Mouse (Mus musculus) myocyte (in vitro differentiated cells): ENCODE results near the gene Pde8a. TPM values are rescaled to one million over a fixed set of nuclear protein-coding genes. Genes with fewer than 3 reads are reported as not detected.

Experiments used
- H3K27me3 ChIP-seq: one replicate; pipeline ENCODE4 v1.6.1; 2011; ENCODE audit not compliant: control insufficient read depth, insufficient read depth, insufficient read length
- H3K36me3 ChIP-seq: one replicate; pipeline ENCODE4 v1.6.1; 2011; ENCODE audit not compliant: control insufficient read depth, insufficient read depth
- H3K4me2 ChIP-seq: one replicate; pipeline ENCODE4 v1.6.1; 2011; ENCODE audit warnings: low read depth, control low read depth
- H3K4me3 ChIP-seq: one replicate; pipeline ENCODE4 v1.5.1; 2011; ENCODE audit warnings: mild to moderate bottlenecking, control low read depth, moderate library complexity
- H3K79me2 ChIP-seq: one replicate; pipeline ENCODE4 v1.6.1; 2011; ENCODE audit not compliant: control insufficient read depth, insufficient read depth
- H3ac ChIP-seq: one replicate; pipeline ENCODE4 v1.6.1; 2011; ENCODE audit not compliant: control insufficient read depth, insufficient read length
- CEBPB ChIP-seq: IDR thresholded peaks from 2 replicates; pipeline ENCODE4 v1.6.1; 2011; ENCODE audit warnings: mild to moderate bottlenecking, moderate library complexity; ENCODE audit not compliant: poor library complexity, insufficient read depth, severe bottlenecking
- E2F4 ChIP-seq: IDR thresholded peaks from one replicate; pipeline ENCODE4 v1.6.1; 2011; ENCODE audit warnings: mild to moderate bottlenecking, control low read depth, moderate library complexity; ENCODE audit not compliant: insufficient read depth
- MAX ChIP-seq: IDR thresholded peaks from one replicate; pipeline ENCODE4 v1.6.1; 2011; ENCODE audit warnings: low read depth, mild to moderate bottlenecking, control low read depth
- MYOD1 ChIP-seq, 3 experiments: IDR thresholded peaks; one replicate each; pipeline ENCODE4 v1.6.1; 2011; ENCODE audit warnings: control low read depth in 2 of 3, low read depth in 2 of 3, mild to moderate bottlenecking in 2 of 3, moderate library complexity in 1 of 3; ENCODE audit not compliant: insufficient read length in 2 of 3, control insufficient read depth in 1 of 3
- MYOG ChIP-seq, 3 experiments: IDR thresholded peaks; one replicate each; pipeline ENCODE4 v1.6.1; 2011; ENCODE audit warnings: control low read depth in 2 of 3, low read depth in 2 of 3, mild to moderate bottlenecking in 2 of 3; ENCODE audit not compliant: insufficient read length in 2 of 3, control insufficient read depth in 1 of 3, insufficient read depth in 1 of 3
- POLR2A ChIP-seq: IDR thresholded peaks from one replicate; pipeline ENCODE4 v1.6.1; 2011; ENCODE audit warnings: low read depth, mild to moderate bottlenecking, control low read depth, moderate library complexity; ENCODE audit not compliant: insufficient read length
- POLR2AphosphoS2 ChIP-seq: IDR thresholded peaks from one replicate; pipeline ENCODE4 v1.6.1; 2011; ENCODE audit warnings: low read depth, control low read depth; ENCODE audit not compliant: insufficient read length
- REST ChIP-seq: IDR thresholded peaks from one replicate; pipeline ENCODE4 v1.6.1; 2011; ENCODE audit warnings: mild to moderate bottlenecking, control low read depth, moderate library complexity; ENCODE audit not compliant: insufficient read depth, insufficient read length
- SRF ChIP-seq: IDR thresholded peaks from one replicate; pipeline ENCODE4 v1.6.1; 2011; ENCODE audit warnings: low read depth; ENCODE audit not compliant: control insufficient read depth, insufficient read length
- TCF12 ChIP-seq: IDR thresholded peaks from one replicate; pipeline ENCODE4 v1.6.1; 2011; ENCODE audit warnings: mild to moderate bottlenecking, control low read depth; ENCODE audit not compliant: poor library complexity, insufficient read depth, severe bottlenecking
- TCF3 ChIP-seq: IDR thresholded peaks from one replicate; pipeline ENCODE4 v1.6.1; 2011; ENCODE audit warnings: low read depth, control low read depth; ENCODE audit not compliant: insufficient read length
- USF1 ChIP-seq: IDR thresholded peaks from one replicate; pipeline ENCODE4 v1.6.1; 2011; ENCODE audit warnings: low read depth, mild to moderate bottlenecking, control low read depth, moderate library complexity
- polyA plus RNA-seq: library from polyadenylated mRNA; unstranded; fragments of >200 nt; fragmentation: generic; extraction: Trizol; gene quantifications from one replicate; pipeline ENCODE4 v1.2.1, GENCODE M21; 2012; ENCODE audit warnings: missing spikeins

Gene Pde8a
- polyA plus RNA-seq, 1 experiment = 3.5 TPM

DNA sequence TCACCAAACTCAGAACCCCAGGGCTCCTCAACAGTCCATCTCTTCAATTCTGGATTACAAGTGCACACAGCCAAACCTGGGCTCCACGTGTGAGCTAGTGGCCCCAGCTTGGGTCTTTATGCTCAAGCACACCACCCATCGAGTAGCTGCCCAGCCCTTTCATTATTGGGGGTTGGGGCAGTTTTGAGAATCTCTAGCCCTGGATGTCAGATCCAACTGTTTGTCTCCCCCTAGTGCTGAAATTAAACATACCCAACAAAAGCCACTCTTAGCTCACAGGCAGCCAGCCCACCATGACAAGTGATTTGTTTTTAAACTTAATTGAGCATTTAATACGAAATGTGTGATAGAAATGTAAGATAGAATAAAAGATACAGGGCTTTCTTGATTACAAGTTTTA is 128.2 kb downstream of the Pde8a start:
- no peak overlapping the region for H3K4me3 ChIP-seq
- peaks cover 49% of the 10 kb centered on the region for H3K36me3 ChIP-seq
- peak overlapping the region; percentile 100 for H3K4me2 ChIP-seq
- no peak for TF ChIP-seq SRF
- TF ChIP-seq POLR2AphosphoS2 = peak; percentile 56
- TF ChIP-seq MAX = no peak
- H3K79me2 ChIP-seq = peaks cover 50% of the 10 kb centered on the region
- H3K27me3 ChIP-seq = no peaks in the 10 kb centered on the region
- no peak overlapping the region for H3ac ChIP-seq

DNA sequence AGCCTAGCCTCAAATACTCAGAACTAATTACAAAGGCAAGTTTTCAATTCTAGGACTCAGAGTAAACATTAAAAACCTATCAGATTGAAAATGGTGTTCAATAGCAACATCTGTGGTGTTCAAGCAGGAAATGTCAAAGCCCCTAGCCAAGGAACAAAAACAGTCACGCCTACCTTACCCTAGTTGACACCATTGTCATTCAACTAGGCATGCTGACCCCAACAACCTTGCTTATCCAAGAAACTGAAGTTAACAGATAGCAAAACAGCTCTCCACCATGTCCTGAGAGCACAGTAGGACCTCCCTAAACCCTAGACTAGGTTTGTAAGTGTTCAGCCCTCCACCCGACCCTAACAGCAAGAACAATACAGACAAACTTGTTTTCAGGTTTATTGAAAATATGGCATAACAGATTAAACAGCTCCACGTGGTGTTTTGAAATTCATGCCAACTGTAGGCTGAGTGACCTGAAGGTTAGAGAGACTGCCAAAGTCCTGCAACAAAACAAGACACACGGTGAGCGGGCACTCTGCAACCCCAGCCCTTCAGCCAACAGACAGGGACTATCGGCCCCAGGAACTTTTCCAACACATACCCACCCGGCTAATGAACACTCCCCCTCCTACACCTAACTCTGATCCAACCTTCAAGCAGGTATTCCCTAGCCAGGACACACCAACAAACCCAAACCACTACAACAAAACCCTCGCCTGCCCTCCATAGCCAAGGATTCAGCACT is 129.1 kb downstream of the Pde8a start:
- H3K4me2 ChIP-seq = peak overlapping the region; percentile 100
- H3ac ChIP-seq = no peak overlapping the region
- H3K4me3 ChIP-seq = peak overlapping the region; percentile 84
- no peak for TF ChIP-seq TCF12
- TF ChIP-seq MAX = no peak
- TF ChIP-seq POLR2AphosphoS2 = no peak
- TF ChIP-seq CEBPB = no peak
- no peak for TF ChIP-seq MYOG (IDR thresholded peaks at IDR 0.05; ENCODE audit: control insufficient read depth in 1 of 3, insufficient read depth in 1 of 3, insufficient read length in 2 of 3, low read depth in 2 of 3)
- TF ChIP-seq USF1 = no peak
- no peak for TF ChIP-seq E2F4
- no peak for TF ChIP-seq TCF3
- no peak for TF ChIP-seq POLR2A
- TF ChIP-seq MYOD1 (IDR thresholded peaks at IDR 0.05; ENCODE audit: control insufficient read depth in 1 of 3, insufficient read length in 2 of 3, low read depth in 2 of 3) = no peak
- TF ChIP-seq SRF = no peak
- TF ChIP-seq REST = no peak
- H3K27me3 ChIP-seq = no peaks in the 10 kb centered on the region
- peaks cover 50% of the 10 kb centered on the region for H3K79me2 ChIP-seq
- peaks cover 49% of the 10 kb centered on the region for H3K36me3 ChIP-seq

- Histone ChIP-seq H3K79me2 (peaks cover 50% of the 10 kb centered on the region), H3K27me3 (peaks cover 3% of the 10 kb centered on the region), H3K4me3 (peak overlapping the region; percentile 84), H3K4me2 (peak overlapping the region; percentile 100), H3ac (peak overlapping the region; percentile 76), H3K36me3 (peaks cover 47% of the 10 kb centered on the region)
- TF ChIP-seq POLR2A = peak; percentile 10
- TF ChIP-seq USF1 = no peak
- peak in 2 of 3 experiments; percentile 23 to 39 for TF ChIP-seq MYOD1 (IDR thresholded peaks at IDR 0.05; ENCODE audit: control insufficient read depth in 1 of 3, insufficient read length in 2 of 3, low read depth in 2 of 3)
- peak in 1 of 3 experiments; percentile 52 for TF ChIP-seq MYOG (IDR thresholded peaks at IDR 0.05; ENCODE audit: control insufficient read depth in 1 of 3, insufficient read depth in 1 of 3, insufficient read length in 2 of 3, low read depth in 2 of 3)
- TF ChIP-seq POLR2AphosphoS2 = peak; percentile 59
- no peak for TF ChIP-seq MAX
- no peak for TF ChIP-seq CEBPB
Measured at GRCm38 (mm10) chr7:81343316-81343715, 129.9 kb downstream of the Pde8a start.

- peaks cover 4% of the 10 kb centered on the region for H3K27me3 ChIP-seq
- peaks cover 50% of the 10 kb centered on the region for H3K79me2 ChIP-seq
- H3K4me2 ChIP-seq = peak overlapping the region; percentile 100
- TF ChIP-seq CEBPB (no peak), REST (no peak), TCF3 (no peak), POLR2A (no peak), TCF12 (no peak), MYOD1 (IDR thresholded peaks at IDR 0.05; ENCODE audit: control insufficient read depth in 1 of 3, insufficient read length in 2 of 3, low read depth in 2 of 3) (no peak), MYOG (IDR thresholded peaks at IDR 0.05; ENCODE audit: control insufficient read depth in 1 of 3, insufficient read depth in 1 of 3, insufficient read length in 2 of 3, low read depth in 2 of 3) (no peak), POLR2AphosphoS2 (peak; percentile 32), SRF (no peak)
- peaks cover 44% of the 10 kb centered on the region for H3K36me3 ChIP-seq
- peak overlapping the region; percentile 76 for H3ac ChIP-seq
- peak overlapping the region; percentile 84 for H3K4me3 ChIP-seq
Measured at GRCm38 (mm10) chr7:81343831-81344230, 130.4 kb downstream of the Pde8a start.
